Mouse (Mus musculus) left cerebral cortex, adult 8-10 months (tissue): ENCODE results near the gene Tppp. TPM values are rescaled to one million over a fixed set of nuclear protein-coding genes. Genes with fewer than 3 reads are reported as not detected.
"Not testable (repeated sequence)": the region's sequence is repeated elsewhere in the genome, so short reads cannot be mapped to it uniquely, and the experiment has no call there.

Experiments used
- DNase-seq, 2 experiments: peaks; one replicate each; pipeline ENCODE4 v3.0.0; 2022; ENCODE audit warnings: low spot score in 2 of 2
- total RNA-seq, 4 experiments: library from RNA; stranded (reverse); gene quantifications; 2 replicates each; pipeline ENCODE4 v1.2.4; 2022

The Tppp gene
- 100 to 1,000 TPM; 315 to 345 (median 329) TPM for total RNA-seq

DNA sequence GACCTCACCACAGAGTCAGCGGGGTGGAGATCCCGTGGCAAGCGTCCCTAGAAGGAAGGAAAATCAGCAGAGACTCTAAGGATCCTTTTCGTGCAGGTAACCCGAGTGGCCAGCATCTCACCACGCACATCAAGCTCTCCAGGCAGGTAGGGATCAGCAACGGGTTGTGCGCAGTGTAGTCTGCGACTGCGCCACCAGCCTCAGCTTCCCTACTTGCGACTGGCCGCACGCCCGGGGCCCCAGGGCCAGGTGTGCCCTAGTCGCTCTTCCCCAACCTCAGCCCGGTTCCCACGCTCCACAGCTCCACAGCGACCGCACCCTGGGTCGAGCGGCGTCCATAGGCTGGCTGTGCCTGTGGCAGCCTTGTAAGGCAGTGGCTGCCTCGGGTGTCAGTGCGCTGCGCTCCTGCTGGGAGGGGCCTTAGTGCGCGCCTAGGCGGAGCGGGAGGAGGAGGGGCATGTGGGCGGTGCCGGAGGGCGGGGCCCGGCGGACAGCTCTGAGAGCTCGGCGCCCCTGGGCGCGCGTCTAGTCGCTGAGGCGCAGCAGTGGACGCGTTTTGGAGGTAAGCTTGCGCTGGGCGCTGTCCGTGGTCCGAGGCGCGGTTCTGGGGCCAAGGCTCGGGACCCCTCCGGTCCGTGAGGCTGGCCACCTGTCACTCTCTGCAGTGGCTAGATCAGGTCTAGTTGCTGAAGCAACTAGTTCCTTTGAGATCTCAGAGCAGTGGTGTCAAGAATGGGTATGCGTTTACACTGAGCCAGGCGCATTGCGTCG is at the start of gene Tppp:
Gene Tppp (plus strand): TSS at position 460 of the 771 bp plus-strand sequence.
- DNase-seq: peak; percentile 88 to 95

DNA sequence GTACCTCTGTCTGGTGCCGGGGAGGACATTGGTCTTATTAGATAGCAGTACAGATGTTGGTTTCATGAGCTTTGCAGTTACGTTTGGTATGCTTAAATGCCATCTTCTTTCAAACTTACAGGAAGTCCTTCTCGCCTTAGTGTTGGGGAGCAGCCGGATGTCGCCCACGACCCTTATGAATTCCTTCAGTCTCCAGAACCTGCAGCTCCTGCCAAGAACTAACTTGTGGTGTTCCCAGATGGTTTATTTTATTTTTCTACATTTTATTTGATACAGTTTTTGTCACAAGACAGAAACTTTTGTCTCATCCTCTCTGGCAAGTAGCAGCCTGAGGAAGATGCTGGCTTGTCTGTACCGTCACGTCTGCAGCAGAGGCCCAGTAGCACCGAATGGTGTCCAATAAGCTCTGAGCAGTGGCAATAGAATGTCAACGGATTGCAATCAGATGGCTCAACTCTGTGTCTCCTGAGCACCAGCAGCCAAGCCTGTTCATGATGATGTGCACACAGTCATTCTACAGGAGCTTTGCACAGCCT is 49.0 kb upstream of the Tppp start:
- peak in 1 of 2 experiments; percentile 41 for DNase-seq

DNA sequence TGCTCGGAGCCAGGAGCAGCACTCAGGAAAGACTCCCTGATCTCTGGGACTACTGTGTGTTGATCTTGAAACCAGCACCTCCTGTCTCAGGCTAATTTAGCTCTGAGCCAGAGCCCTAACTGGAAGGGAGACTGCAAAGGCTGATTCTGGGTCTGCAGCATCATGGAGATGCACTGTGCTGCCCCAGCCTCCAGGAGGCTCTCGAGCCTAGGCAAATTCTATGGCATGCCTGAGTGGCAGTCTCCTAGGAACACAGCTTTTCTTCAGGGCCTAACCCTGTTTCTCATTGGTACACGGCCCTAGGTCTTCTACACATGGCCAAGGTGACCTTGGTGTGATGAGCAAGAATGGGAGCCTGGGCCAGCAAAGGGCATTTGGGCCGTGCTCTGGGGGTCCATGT is 48.0 kb upstream of the Tppp start:
- no peak for DNase-seq

DNA sequence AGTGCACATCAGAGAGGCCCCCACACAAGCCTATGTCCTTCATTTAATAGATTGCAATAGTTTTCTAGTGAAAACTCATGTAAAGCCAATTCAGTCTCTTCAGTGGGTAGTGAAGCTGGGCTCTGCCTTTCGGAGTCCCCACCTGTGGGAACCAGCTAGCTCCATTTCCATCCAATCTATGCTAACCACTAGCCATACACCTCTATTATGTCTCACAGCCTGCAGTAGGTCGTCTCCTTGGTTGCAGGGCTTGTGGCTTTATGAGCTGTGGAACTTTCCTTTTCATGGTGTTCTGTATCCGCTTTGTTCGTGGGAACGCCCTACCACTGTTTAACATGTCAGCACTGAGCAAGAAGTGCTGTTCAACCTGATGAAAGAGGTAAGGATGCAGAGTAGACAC is 45.7 kb upstream of the Tppp start, which contains the start of gene Zdhhc11:
Gene Zdhhc11 (plus strand): TSS at position 301 of the 400 bp plus-strand sequence.
- DNase-seq: no peak

DNA sequence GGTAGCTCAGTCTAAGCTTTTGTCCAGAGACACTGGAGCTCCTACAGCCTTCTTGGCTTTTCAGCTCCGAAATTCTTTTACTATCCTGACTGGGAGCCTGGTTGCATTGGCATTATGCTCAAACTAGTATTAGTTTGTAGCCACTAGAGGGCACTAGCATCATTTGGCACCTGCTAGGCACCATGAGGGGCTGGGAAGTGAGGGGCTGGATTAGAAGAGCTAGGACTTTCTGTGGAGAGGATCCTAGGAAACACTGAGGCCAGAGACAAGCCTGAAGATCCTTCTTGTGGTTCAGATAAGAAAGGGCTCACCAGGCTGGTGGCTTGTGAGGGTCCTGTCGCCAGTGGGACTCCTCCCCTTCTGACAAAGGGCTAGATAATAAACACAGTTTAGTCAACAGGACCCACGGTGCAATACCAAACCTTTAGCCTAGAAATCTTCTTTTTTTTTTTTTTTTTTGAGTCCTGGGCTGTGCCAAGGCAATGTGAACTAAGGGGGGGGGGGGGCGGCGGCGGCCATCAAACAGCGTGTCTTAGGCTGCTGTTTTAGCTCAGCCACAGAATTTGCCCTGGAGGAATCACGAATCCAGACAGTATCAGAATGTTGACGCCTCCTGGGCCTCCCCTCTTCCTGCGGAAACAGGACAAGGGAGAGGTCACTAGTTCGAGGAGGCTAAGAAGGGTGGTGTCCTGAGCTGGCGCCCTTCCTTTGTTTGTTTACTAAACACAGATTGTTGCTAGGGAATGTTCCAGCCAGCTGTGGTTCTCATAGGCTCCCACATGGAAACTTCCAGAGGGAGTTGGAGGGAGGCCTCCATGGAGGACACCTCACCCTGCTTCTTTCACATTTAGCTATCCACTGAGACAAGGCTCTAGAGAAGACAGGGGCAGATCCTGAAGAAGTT is 38.4 kb upstream of the Tppp start:
- DNase-seq: no peak

DNA sequence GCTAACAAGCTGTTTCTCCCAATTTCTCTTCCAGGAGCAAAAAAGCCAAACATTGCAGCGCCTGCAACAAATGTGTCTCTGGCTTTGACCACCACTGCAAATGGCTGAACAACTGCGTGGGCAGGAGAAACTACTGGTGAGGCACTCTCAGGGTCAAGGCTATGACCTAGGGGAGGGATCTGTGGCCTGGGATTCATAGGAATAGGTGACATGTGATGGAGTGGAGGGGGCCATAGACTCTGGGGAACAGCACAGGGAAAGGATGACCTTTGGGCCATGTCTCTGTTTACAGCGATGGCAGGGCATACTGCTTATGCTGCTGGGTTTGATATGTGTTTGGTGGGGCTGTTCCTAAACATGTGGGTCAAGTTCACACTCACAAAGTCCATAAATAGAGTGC is 34.7 kb upstream of the Tppp start:
- no peak for DNase-seq

- no peak for DNase-seq
Observed at GRCm38 (mm10) chr13:73976935-73977334, 32.3 kb upstream of the Tppp start.

- no peak for DNase-seq
Observed at GRCm38 (mm10) chr13:73990325-73990724, 18.9 kb upstream of the Tppp start.

DNA sequence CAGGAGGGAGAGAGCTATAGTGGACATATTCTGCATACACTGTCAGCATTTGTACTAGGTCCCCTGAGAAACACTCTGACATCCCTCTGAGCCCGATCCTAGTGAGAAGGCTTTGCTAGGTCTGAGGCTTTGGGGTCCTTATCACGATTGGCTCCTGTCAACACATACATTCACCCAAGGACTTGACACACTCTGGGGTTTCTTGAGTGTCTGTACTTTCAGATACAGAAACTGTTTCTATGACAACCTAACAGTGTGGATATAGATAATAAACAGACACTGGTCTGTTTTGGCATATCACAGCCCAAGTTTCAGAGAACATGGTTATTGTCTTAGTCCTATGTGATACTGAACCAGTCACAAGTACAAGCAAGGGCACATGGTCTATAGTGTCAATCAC is 18.4 kb upstream of the Tppp start:
- no peak for DNase-seq

- no peak for DNase-seq
Observed at GRCm38 (mm10) chr13:73991267-73991666, 17.9 kb upstream of the Tppp start.

- DNase-seq: no peak
Observed at GRCm38 (mm10) chr13:73996456-73996855, 12.8 kb upstream of the Tppp start.

DNA sequence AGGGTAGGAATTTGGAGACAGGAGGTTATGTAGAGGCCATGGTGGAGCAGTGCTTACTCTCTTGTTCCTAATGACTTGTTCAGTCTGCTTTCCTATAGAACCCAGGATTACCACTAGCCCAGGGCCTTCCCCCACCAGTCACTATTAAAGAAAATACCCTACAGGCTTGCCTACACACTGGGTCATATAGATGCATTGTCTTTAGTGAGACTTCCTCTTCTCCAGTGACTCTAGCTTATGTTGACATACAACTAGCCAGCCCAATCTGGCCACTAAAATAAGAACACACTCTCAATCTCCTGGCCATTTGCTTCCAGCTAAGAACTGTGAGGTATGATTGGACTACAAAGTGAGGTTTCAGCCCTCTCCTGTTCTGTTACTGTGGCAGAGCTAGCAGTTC is 8.7 kb upstream of the Tppp start:
- no peak for DNase-seq

- DNase-seq: no peak
Observed at GRCm38 (mm10) chr13:74000961-74001360, 8.2 kb upstream of the Tppp start.

DNA sequence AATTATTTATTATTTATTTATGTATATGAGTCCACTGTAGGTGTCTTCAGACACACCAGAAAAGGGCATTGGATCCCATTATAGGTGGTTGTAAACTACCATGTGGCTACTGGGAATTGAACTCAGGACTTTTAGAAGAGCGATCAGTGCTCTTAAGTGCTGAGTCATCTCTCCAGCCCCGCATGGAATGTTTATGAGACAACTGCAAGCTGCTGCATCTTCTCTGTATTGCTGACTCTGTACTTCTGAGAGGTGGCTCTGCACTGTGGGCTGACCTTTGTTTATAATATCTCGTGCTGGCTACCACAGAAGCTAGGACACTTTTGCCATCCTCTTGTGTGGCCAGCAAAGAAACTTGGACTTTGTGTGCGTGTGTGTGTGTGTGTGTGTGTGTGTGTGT is 7.7 kb upstream of the Tppp start:
- DNase-seq: no peak

- not testable (repeated sequence) for DNase-seq
Observed at GRCm38 (mm10) chr13:74006881-74007280, 2.3 kb upstream of the Tppp start.

DNA sequence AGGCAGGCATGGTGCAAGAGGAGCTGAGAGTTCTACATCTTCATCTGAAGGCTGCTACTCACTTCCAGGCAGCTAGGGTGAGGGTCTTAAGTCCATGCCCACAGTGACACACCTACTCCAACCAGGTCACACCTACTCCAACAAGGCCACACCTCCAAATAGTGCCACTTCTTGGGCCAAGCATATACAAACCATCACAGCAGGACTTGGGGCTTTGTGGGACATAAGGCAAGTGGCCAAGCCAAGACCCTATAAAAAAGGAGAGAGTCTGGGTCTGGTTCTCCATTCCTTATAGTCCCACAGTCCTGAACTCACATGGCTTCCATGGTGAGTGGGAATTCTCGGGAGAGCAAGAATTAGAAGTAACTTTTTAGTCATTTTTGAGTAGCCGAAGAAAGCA is 991 bp upstream of the Tppp start:
- not testable (repeated sequence) for DNase-seq

DNA sequence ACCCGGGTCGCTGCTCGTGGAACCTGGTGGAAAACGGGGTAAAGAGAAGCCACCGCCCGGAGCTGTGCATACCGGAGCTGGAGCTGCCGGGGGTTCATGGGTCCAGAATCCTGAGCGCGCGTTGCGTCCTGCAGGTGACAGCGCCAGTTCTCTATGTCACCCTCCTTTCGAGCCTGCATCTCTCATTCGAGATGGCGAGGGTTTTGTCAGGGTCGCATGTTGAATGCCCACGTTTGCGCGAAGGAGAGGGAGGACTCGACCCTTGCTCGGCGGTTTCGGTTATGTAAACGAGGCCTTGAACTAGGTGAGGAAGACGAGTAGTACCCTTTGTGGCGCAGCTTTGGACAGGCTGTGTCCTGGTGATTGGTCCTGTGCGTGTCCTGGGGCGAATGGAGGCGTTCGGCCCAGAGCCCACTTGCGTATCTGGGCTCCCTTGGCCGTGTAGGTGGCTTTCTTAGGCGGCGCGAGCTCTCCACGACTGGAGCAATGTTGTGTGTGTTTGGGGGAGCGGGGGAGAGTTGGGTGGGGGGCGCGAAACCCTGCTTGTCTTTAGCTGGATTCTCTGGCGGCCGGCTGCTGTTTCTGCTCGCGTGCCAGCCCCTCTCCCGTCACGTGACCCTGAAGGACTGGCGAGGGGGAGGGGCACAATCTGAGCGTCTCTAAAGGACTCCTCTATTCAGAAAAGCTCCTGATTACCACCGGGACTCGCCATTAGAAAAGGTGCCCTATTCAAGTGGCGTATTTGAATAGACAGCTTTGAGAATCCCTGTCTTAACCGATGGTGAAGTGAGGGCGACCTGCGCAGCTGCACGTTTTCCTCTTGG is 796 bp downstream of the Tppp start:
- DNase-seq: peak; percentile 61 to 85

DNA sequence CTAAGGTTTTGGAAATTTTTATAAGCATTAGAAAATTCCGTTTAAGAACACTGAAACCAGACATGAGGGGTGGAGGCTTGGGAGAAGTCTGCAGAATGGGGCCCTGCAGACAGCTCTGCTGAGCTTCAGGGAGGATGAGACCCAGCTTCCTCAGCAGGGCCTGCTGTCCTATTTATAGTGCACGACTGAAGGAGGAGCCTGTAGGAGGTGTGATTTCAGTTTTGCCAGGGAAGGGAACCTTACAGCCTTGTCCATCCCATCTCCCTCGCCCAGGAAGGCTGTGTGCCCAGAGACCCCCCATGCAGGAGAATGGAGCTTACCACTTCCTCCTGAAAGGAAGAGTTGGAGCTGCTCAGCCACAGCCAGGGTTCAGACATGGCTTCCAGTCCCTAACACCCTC is 1.5 kb downstream of the Tppp start:
- DNase-seq: peak; percentile 53 to 58

DNA sequence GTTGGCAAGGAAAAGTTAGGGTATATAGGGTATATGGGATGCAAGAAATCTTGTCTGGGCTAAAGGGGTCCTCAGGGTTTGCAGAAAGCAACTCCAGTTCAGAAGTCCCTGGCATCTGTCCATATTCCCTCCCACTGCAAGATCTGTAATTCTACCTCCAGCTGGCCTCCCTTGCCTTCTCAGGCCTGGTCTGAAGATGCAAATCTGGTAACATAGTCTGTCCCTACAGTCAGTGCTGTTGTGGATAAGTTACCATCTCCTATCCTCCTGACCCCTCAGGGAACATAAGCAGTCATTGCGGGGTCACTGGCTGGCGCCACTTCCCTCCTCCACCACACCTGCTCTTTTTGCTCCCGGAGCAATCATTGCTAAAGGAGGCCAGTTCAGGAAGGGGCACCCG is 6.7 kb downstream of the Tppp start:
- DNase-seq: no peak

DNA sequence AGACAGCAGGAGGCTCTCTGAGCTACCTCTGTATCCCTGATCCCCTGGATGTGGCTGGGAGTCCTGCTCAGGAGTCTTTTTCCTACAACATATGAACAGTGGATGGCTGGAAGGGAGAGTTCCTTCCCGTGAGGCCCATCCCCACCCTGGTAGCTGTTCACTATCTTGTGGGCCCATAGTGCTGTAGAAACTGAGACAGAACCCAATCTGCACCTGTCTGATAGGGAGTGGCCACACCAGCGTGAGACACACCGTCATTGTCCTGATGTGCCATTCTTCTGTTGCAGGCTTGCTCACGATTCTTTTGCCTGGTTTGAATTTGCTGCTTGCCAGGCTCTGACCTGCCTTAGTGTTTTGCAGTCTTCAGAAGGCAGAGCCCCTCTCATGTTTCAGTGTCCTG is 8.2 kb downstream of the Tppp start:
- no peak for DNase-seq

GRCm38 (mm10) chr13:74019006-74019405 is 9.8 kb downstream of the Tppp start:
- not testable (repeated sequence) for DNase-seq
